Mouse (Mus musculus): ENCODE data around the gene Cln3.

DNA sequence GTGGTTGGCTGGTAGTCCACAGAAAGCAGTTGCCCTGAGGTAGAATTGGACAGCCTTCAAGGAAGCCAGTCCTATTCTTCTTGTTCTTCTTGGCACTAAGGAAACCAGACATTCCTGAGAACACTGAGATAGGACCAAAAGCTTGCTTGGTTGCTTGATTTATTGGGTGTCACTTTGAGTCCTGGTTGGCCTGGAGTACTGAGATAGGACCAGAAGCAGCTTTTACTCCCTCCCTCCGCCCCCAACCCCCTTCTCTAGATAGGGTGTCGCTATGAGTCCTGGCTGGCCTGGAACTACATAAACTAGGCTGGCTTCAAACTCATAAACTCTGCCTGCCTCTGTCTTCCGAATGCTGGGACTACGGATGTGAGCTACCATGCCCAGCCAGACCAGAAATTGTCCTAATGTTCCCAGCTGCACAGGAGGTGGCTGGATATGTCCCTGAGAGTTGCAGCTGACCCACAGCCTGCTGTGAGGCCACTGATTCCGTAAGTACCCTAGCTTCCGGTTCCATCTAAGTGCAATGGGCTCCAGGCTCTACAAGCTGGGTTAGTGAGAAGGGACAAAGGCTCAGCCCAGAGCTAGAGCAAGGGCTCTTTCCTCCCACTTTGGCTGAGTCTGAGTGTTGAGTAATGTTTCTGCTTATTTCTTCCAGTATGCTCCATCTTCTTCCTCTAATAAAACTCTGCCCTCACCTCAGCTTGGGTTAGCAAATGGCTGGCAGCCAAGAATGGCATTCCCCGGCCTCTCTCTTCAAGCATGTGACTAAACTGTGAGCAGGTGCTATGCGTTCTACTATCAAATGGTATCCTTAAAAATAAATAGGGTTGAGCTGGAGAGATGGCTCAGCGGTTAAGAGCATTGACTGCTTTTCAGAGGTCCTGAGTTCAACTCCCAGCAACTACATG lies 36.1 kb upstream of the Cln3 start:
- TF ChIP-seq GATA1 (IDR thresholded peaks at IDR 0.05; ENCODE audit: borderline replicate concordance, low read length): peak; percentile 27; the same call in 1 of the 3 replicates
- 0 out of 2 replicates have a peak, but pooled peaks have one; percentile 13 for TF ChIP-seq FLI1 (IDR thresholded peaks at IDR 0.05; ENCODE audit: low read length)

Measured in megakaryocyte, embryonic 14.5 days (primary cell).